Mouse (Mus musculus) hindlimb bud, embryonic 11.5 days (tissue): ENCODE measurements around the gene Cbx5.
A peak's percentile ranks its signal among the peaks of the same experiment; 100 is the strongest.
"Not testable (repeated sequence)": the region's sequence is repeated elsewhere in the genome, so short reads cannot be mapped to it uniquely, and the experiment has no call there.

Source experiments
- DNase-seq: peaks from one replicate; pipeline ENCODE4 v3.0.0-alpha.2; 2012; ENCODE audit warnings: low read depth, low spot score; ENCODE audit errors: extremely low spot score

Cbx5 gene

DNA sequence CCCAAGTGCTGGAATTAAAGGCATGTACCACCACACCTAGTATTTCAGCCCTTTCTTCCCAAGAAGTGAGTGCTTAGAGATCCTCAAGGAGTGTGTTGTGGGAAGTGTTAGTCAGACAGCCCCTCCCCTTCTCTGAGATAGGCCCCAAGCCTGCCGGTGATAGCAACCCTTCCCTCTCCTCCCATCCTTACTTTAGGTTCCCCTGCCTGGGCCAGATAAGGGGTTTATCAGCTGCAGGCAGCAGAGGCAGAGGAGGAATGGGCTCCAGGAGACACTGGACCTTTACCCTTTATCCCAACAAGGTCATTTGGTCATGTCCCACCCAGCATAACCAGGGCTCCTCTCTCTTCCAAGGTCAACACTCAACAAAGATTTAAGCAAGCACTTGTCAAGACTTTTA lies 12.0 kb upstream of the Cbx5 start:
- no peak for DNase-seq

DNA sequence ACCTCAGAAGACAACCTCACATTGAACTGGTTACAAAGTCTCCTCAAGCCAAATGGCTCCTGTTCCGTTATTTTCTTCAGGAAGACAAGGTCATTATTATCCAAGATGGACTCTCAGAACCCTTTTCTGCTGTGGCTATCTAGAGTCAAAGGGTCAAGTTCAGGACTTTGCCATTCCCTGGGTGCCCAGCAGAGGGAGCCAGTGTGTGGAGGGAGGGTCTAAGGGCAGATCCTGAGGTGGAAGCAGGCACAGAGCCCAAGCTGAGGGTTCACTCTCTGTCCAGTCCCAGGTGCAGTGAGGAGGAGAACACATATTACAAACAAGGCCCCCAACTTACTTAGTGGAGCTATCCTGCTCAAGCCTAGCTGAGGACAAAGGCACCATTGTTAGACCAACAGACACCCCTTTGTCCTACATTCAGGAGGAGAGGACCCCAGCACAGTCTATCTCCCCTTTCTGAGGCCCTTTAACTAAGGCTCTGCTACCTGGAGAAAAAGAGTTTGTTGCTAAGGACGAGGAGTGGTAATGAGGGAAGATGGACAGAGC lies 10.7 kb upstream of the Cbx5 start:
- DNase-seq: no peak

DNA sequence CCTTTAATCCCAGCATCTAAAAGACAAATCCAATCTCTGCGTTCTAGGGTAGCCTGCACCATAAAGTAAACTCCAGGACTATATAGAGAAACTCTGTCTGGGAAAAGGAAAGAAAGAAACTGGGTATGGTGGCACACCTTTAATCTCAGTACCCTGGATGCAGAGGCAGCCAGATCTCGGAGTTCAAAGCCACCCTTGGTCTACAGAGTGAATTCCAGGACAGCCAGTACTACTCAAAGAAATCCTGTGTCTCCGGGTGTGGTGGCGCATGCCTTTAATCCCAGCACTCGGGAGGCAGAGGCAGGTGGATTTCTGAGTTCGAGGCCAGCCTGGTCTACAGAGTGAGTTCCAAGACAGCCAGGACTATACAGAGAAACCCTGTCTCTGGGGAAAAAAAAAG lies 9.9 kb upstream of the Cbx5 start:
- not testable (repeated sequence) for DNase-seq

DNA sequence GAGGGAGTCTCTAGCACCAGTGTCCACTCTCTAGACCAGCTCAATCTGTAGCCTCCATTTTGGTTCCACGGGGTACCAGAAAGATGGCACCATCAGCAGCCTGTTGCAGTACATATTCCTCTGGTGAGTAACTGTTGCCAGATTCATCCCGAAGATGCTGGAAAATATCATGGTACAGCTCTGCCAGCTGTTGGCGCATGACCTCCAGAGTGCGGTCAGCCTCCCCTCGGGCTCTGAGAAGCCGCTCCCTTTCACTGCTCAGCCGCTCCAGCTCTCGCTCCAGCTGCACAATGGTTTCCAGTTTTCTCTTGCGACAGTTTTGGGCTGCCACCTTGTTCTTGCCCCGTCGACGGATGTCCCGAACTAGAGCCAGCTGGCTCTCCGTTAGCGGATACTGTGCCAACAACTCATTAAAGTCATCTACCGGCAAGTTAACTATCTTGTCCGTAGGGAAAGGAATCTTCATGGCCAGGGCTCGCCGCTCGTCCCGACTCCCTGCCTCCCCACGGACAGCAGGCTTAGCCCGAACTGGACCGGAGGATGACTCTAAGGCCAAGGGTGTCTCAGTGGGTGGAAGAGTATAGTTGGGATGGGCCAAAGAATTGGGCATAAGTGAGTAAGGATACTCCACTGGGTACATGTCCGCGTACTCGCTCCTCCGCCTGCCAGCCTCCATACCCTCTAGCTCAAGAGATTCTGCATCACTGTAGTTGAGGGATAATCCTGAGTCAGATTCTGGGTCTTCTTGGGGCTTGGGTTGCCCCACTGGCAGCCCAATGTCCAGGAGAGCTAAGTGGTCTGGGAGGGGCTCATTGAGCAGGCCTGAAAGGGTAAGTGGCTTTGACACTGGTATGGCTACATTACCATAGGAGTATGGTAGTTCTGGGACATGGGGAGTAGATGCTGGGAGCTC lies 9.0 kb upstream of the Cbx5 start:
- DNase-seq: no peak

DNA sequence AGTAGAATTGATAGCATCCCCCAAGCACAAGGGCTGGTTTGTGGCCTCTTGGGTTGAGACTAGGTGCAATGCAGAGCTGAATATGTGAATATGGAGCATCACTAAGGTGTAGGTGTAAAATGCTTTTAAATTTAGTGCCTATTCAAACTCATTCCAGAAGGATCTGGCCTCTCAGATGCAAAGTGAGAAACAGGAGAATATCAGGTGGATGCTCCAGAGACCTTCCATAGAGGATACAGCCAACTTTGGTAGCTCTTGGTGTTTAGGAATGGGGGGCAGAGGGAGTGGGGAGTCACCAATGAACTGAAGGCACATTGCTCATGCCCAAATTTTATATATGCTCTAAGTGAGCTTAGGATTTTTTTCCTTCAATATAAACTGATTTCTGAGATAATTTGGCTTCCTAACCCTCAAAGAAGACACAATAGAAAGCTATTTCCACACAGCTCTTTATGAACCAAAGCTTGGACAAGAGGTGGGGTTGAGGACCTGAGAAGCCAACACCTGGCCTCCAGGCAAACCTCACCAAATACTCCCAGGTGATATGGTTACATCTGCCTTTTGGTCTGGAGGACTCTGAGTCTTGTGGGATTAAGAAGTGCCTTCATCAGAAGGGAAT lies 8.3 kb upstream of the Cbx5 start:
- DNase-seq: no peak

DNA sequence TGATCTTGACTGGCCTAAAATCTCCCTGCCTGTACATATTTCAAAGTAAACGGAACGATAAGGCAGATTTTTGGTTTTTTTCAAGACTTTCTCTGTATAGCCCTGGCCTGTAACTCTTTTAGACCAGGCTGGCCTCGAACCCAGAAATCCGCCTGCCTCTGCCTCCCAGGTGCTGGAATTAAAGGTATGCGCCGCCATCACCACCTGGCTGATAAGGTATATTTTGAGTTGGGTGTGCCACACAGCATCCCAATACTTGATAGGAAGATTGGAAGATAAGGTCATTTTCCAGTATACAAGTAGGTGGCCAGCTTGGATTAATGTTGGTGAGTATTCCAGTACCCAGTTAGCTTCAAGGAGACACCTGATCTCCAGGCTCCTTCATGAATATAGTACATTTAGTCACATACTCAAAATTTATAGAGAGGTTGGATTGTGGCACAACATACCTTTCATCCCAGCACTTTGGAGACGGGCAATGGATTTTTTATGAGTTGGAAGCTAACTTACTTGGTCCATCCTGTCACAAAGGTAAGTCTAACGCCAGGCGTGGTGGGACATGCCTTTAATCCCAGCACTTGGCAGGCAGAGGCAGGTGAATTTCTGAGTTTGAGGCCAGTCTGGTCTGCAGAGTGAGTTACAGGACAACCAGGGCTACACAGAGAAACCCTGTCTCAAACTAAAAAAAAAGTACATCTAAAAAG lies 7.6 kb upstream of the Cbx5 start:
- DNase-seq: no peak

DNA sequence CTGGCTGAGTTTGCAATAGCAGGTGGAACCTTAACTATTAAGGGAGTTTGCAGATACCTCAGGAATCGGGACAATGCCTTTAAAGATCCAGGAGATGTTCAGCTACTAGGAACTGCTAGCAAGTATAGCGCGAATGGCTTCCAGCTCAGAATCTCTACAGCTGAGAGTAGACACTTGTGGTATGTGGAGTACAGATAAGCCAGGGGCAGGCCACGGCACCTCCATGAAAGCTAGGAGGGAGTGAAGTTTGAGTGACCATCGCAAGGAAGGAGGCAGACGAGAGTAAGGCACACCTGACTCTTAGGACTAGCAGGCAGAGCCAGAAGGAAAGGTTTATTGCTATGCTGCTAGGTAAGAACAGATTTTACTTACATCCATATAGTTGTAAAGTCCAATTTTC lies 6.0 kb upstream of the Cbx5 start:
- DNase-seq: no peak

DNA sequence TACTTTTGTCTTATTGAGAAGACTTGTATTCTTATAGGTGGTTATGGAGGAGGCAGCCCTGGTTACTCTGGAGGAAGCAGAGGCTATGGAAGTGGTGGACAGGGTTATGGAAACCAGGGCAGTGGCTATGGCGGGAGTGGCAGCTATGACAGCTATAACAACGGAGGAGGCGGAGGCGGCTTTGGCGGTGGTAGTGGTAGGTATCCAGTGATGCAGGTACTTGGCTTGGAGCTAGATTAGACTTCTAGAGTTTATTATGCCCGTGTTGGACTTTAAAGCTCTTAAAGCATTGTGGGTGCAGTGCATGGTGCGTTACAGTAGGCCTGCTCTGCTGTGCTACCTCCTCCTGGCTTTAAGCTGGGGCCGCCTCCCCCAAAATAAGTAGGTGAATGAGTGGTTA lies 3.3 kb upstream of the Cbx5 start:
- DNase-seq: no peak

DNA sequence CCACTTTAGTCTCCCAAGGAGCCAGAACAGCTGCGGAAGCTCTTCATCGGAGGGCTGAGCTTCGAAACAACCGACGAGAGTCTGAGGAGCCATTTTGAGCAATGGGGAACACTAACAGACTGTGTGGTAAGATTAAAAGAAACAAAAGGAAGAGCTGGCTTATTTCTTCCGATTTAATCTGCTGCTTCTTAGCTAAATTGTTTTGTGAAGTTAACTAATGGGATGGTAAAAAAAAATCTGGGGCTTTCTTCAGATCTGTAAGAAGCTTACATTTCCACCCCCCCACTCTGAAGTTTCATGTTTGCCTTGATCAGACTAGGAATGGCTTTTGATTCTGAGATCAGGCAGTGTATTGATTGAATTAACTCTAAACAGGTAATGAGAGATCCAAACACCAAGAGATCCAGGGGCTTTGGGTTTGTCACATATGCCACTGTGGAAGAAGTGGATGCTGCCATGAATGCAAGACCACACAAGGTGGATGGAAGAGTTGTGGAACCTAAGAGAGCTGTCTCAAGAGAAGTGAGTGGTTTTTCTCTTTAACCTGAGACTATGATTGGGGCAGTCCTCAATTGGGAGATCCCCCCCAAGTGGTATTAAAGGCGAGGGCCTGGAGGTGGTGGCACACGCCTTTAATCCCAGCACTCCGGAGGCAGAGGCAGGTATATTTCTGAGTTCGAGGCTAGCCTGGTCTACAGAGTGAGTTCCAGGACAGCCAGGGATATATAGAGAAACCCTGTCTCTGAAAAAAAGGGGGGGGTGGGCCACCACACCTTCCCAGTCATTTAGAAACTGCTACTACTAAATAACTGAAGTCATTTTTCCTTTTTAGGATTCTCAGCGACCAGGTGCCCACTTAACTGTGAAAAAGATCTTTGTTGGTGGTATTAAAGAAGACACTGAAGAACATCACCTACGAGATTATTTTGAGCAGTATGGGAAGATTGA lies 1.7 kb upstream of the Cbx5 start:
- DNase-seq: not testable (repeated sequence)

DNA sequence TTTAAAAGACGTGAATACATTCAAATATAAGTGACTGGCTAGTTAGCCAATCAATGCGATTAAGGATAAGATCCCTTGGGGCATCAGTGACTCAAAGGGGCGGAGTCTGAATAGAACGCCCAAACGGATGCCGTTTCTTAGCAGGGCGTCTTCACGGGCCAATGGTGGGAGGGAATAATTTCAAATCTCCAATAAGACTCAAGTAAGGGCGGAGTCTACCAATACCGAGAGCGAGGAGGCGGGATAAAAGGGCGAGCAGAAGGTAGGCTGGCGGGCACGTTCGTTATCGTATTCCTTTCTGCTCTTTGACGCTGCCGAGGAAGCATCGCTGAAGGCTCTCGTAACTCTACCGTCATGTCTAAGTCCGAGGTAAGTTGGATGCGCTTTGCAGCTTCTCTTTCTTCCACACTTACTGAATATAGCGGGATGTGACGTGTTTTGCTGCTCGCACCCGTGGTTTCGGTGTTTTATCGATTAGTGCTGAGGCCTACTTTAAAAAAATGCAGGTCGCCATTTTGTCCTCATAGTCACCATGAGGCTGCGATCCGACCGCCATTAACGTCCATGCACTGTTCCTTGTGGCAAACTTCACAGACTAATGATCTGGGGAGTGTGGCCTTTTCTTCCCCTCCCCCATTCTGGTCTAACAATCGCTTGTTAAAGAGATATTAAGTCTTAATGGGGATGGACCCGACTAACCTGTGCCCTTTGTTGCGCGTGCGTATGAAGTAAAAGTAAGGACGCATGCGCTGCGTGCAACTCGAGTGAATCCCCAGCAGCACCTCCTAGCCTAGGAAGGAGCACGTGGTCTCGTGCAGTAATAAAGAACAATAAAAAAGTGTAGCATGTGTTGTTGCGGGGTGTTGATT lies 778 bp upstream of the Cbx5 start, which contains the start of gene Hnrnpa1:
Hnrnpa1 (plus strand) TSS at position 273 of the 869 bp plus-strand sequence.
- DNase-seq: peak; percentile 99

DNA sequence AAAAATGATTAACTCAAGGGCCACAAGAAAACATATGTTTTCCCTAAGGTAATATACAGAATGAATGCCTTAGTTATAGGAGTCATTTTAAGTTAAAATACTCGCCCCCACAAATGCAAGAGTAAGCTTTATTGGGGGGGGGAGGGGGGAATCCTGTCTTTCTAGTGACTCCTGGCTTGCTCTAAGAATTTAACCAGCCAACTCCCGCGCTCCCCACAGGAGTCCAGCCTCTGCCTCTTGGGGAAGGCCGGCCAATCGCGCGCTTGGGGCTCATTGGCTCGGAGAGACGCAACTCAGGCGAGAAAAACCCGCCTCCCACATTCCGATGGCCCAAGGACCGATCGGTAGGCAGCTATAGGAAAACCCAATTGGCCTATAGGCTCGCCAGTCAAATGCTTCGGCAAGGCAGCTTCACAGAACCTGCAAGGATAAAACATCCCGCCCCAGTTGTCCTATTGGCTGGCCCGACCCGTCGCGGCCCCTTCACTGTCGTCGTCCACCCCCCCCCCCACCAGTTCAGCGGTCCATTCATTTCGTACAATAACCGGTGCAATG lies 409 bp downstream of the Cbx5 start:
- DNase-seq: peak; percentile 90

DNA sequence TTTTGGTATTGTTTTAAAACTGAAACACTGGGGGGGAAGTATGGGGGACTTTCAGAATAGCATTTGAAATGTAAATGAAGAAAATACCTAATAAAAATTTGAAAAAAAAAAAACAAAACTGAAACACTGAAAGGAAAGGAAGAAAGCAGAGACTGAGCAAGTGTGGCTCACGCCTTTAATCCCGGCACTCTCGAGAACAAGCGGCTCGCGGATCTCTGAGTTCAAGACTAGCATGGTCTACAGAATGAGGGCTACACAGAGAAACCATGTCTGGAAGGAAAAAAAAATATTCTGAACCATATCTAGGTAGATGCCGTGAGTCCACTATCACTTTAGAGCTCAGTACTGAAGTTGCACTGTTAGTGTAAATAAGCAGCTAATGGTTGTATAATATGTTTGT lies 2.3 kb downstream of the Cbx5 start:
- DNase-seq: no peak

DNA sequence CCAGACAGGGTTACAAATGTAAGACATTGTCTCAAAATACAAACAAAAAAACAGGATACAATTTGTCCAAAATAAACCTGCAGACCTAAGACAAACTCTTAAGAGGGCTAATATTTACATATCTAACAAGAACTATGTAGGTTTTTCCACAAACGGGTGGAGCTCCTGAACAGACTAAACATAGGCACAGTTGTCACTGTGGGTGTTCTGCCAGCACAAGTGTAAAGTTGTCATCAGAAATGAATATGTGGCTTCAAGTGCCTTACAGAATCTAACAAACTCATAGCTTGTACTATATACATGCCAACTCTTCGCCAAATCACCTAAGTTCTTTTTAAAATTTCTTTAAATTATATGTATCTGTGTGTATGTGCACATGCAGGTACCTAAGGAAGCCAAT lies 6.5 kb downstream of the Cbx5 start:
- DNase-seq: no peak

DNA sequence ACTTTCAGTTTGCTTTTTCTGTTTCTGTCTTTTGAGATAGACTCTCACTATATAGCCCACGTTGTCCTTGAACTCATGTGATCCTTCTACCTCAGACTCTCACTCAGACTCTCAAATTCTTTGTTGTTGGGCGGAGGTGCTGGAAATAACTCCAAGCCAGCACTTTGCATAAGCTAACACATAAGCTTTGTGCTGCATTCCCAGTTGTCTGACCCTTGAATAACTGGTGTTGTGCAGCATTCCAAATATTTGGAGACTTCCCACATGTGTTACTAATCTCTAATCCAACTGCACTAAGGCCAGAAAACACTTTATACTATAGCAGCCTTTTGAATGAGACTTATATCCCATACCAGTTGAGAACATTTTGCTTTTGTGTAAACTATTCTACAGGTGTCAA lies 10.7 kb downstream of the Cbx5 start:
- no peak for DNase-seq

DNA sequence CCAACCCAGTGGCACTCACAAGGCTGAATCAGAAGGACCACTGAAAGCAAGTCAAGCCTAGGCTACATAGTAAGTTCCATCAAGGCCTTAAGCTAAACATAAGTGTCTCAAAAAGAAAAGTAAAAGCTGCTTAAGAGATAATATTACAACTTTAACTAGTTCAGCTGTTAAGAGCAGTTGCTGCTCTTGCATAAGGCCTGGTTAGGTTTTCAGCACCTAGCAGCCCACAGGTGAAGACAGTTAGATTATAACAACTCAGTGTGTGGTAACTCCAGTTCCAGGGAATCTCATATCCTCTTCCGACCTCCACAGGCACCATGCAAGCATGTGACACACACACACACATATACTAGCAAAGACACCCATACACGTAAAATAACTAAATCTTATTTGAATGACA lies 12.0 kb downstream of the Cbx5 start:
- DNase-seq: no peak

DNA sequence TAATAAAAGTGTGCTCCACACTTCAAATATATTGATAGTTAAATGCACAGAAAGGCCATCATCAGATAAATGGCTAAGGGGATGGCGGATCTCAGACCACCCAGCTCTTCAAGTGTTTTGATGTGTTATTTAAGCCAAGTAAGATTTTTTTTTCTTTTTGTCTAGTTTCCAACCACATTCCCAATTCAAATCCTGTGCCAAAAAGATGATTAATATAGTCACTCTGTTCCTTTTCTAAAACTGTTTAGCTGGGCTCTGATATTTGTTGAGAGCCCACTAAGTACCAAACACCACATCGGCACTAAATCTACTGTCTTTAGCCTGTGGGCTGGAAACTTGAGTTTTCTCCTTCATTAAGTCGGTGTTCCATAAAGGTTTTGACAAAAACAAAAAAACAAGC lies 12.6 kb downstream of the Cbx5 start:
- no peak for DNase-seq

DNA sequence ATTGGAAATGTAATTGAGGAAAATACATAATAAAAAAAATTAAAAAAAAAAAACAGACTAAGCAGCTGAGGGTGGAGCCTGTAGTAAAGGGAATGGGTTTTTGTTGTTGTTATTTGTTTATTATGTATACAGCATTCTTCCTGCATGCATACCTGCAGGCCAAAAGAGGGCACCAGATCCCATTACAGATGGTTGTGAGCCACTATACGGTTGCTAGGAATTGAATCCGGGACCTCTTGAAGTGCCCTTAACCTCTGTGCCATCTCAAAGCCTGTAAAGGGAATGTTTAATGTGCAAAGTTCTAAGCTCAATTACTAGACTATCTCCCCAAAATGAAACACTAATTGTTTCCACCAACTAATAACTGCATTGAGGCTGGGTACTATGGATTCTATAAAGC lies 15.5 kb downstream of the Cbx5 start:
- DNase-seq: no peak

DNA sequence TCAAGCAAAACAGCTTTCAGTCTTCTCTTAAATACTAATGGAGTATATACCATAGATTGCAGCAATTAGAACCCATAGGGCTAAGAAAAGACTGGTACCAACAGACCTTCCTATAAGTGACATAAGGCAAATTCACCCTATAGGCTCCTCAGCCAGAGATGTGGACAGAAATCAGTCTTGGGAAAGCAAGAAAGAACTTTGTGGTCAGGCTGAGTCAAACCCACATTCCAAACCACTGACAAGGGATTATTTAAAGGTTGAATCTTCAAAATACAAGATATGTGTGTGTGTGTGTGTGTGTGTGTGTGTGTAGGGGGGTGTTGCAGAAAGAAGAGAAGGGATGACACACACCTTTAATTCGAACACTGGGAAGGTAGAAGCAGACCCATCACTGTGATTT lies 18.2 kb downstream of the Cbx5 start:
- no peak for DNase-seq

DNA sequence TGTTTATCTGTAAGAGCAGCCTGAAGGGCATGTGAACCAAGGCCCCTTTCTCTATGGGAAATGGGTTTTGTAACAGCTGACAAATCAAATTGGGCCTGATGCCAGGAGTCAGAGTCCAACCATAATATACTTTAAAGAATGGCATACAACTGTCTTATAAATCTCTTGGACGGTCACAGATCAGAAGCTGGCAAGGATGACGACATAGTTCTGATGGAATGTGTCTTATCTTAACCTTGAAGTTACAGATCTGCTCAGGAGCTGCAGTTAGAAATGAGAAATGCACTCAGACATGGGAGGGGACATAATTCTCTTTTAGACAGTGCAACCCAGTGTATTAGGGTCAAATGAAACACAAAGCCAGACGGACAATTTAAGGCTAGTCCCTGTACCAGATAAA lies 18.8 kb downstream of the Cbx5 start:
- DNase-seq: no peak
